Mouse (Mus musculus) hindlimb bud, embryonic 11.5 days (tissue): ENCODE data around the gene Efcab2.

ENCODE experiments used
- DNase-seq: peaks from one replicate; pipeline ENCODE4 v3.0.0-alpha.2; 2012; ENCODE audit warnings: low read depth, low spot score; ENCODE audit errors: extremely low spot score

Efcab2 gene

DNA sequence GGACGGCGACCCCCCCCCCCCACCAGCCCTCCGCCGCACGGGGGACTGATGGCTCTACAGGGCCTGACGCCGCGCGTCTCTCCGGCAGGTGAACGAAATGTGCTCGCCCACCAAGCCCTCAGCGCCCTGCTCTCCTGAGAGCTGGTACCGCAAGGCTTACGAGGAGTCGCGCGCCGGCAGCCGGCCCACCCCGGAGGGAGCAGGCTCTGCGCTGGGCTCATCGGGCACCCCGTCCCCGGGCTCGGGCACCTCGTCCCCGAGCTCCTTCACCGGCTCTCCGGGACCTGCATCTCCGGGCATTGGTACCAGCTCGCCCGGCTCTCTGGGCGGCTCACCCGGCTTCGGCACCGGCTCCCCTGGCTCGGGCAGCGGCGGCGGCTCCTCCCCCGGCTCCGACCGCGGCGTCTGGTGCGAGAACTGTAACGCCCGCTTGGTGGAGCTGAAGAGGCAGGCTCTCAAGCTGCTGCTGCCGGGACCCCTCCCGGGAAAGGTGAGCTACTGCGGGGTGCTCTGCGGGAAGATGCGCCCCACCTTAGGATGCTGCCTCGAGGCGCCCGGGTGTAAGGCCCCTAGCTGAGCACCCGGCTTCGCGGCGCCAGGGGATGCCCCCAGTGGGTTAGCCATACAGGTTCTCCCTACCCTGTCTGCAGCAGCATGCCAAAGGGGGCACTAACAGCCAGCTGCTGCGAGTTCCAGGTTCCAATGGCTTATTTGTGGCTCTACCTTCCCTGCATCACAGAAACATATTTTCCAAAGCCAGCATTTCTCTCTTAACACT lies 124.6 kb downstream of the Efcab2 start:
- no peak for DNase-seq
